Mouse (Mus musculus) CH12.LX (cell line): ENCODE measurements around the gene Rtbdn. TPM values are rescaled to one million over a fixed set of nuclear protein-coding genes. Genes with fewer than 3 reads are reported as not detected.

ENCODE experiments used
- DNase-seq: peaks from one replicate; pipeline ENCODE4 v3.0.0-alpha.2; 2013; ENCODE audit errors: extremely low read depth
- H3K27ac ChIP-seq: 2 replicates; pipeline ENCODE4 v1.5.1; 2012; ENCODE audit warnings: low read depth, mild to moderate bottlenecking, control low read depth, moderate library complexity; ENCODE audit not compliant: insufficient read depth
- H3K27me3 ChIP-seq: replicated peaks from 2 replicates; pipeline ENCODE3; 2012; ENCODE audit warnings: inconsistent platforms
- H3K36me3 ChIP-seq, 2 experiments: replicated peaks in 1 of 2; 2 replicates each; pipeline versions ENCODE3 to v1.6.1; 2012; ENCODE audit warnings: inconsistent platforms in 1 of 2, low read length in 1 of 2, mild to moderate bottlenecking in 1 of 2, mixed read lengths in 1 of 2, moderate library complexity in 1 of 2; ENCODE audit not compliant: control insufficient read depth in 1 of 2, insufficient read depth in 1 of 2
- H3K4me1 ChIP-seq, 2 experiments: 2 replicates each; pipeline ENCODE4 v1.6.1; 2012; ENCODE audit warnings: inconsistent platforms in 1 of 2, moderate library complexity in 1 of 2; ENCODE audit not compliant: insufficient read depth in 2 of 2, control insufficient read depth in 1 of 2
- H3K4me2 ChIP-seq: 2 replicates; pipeline ENCODE4 v1.6.1; 2012; ENCODE audit warnings: low read depth, mild to moderate bottlenecking, control low read depth; ENCODE audit not compliant: poor library complexity, insufficient read depth, severe bottlenecking
- H3K4me3 ChIP-seq, 3 experiments: fragments of 150-350 bp in 1 of 3; sonication (generic) in 1 of 3; replicated peaks in 1 of 3; 2 replicates each; pipeline versions ENCODE3 to v1.5.1; 2011 to 2012; ENCODE audit warnings: low read depth in 2 of 3, low read length in 2 of 3, mild to moderate bottlenecking in 2 of 3, moderate library complexity in 2 of 3, control low read depth in 1 of 3, improper control_type of control experiment in 1 of 3, inconsistent platforms in 1 of 3, mixed read lengths in 1 of 3; ENCODE audit not compliant: poor library complexity in 1 of 3
- H3K79me2 ChIP-seq: replicated peaks from 2 replicates; pipeline ENCODE4 v1.6.1; 2012; ENCODE audit warnings: mild to moderate bottlenecking, moderate library complexity; ENCODE audit not compliant: control insufficient read depth, poor library complexity, insufficient read depth, severe bottlenecking; ENCODE audit errors: extremely low read depth
- H3K9ac ChIP-seq: 2 replicates; pipeline ENCODE4 v1.6.1; 2012; ENCODE audit warnings: low read depth, mild to moderate bottlenecking, control low read depth, moderate library complexity; ENCODE audit not compliant: insufficient read depth
- H3K9me3 ChIP-seq: replicated peaks from 2 replicates; pipeline ENCODE3; 2012; ENCODE audit warnings: low read length, inconsistent platforms, mixed read lengths
- BHLHE40 ChIP-seq: IDR thresholded peaks from 2 replicates; pipeline ENCODE4 v1.6.1; 2011; ENCODE audit warnings: mild to moderate bottlenecking, low read depth, low read length, improper control_type of control experiment
- CHD1 ChIP-seq: IDR thresholded peaks from 2 replicates; pipeline ENCODE4 v1.6.1; 2012; ENCODE audit warnings: low read depth, low read length, improper control_type of control experiment, inconsistent platforms
- CHD2 ChIP-seq: IDR thresholded peaks from 2 replicates; pipeline ENCODE4 v1.6.1; 2011; ENCODE audit warnings: low read length, improper control_type of control experiment
- CTCF ChIP-seq, 2 experiments: IDR thresholded peaks in 1 of 2; conservative IDR thresholded peaks in 1 of 2; 2 replicates each; pipeline ENCODE4 v1.5.1; 2011 to 2012; ENCODE audit warnings: low read depth in 2 of 2, low read length in 2 of 2, improper control_type of control experiment in 1 of 2, inconsistent platforms in 1 of 2, mild to moderate bottlenecking in 1 of 2, moderate library complexity in 1 of 2
- E2F4 ChIP-seq: IDR thresholded peaks from 2 replicates; pipeline ENCODE4 v1.6.1; 2011; ENCODE audit warnings: low read depth, low read length, improper control_type of control experiment; ENCODE audit not compliant: insufficient replicate concordance
- ELF1 ChIP-seq: IDR thresholded peaks from 2 replicates; pipeline ENCODE4 v1.6.1; 2014; ENCODE audit warnings: low read depth, mild to moderate bottlenecking, inconsistent platforms, low read length, improper control_type of control experiment
- EP300 ChIP-seq: IDR thresholded peaks from 2 replicates; pipeline ENCODE4 v1.6.1; 2011; ENCODE audit warnings: low read length, improper control_type of control experiment
- ETS1 ChIP-seq: conservative IDR thresholded peaks from 2 replicates; pipeline ENCODE4 v1.6.1; 2012; ENCODE audit warnings: low read depth, mild to moderate bottlenecking, inconsistent platforms, low read length, improper control_type of control experiment, moderate library complexity
- GABPA ChIP-seq: IDR thresholded peaks from 2 replicates; pipeline ENCODE4 v1.6.1; 2012; ENCODE audit warnings: low read depth, low read length, improper control_type of control experiment, inconsistent platforms; ENCODE audit not compliant: insufficient replicate concordance
- HCFC1 ChIP-seq: IDR thresholded peaks from 2 replicates; pipeline ENCODE4 v1.6.1; 2012; ENCODE audit warnings: low read depth, mild to moderate bottlenecking, inconsistent platforms, low read length, improper control_type of control experiment
- IRF4 ChIP-seq: IDR thresholded peaks from 2 replicates; pipeline ENCODE4 v1.6.1; 2014; ENCODE audit warnings: low read depth, mild to moderate bottlenecking, inconsistent platforms, low read length, improper control_type of control experiment
- JUN ChIP-seq: IDR thresholded peaks from 2 replicates; pipeline ENCODE4 v1.6.1; 2011; ENCODE audit warnings: low read depth, mild to moderate bottlenecking, low read length, improper control_type of control experiment, moderate library complexity; ENCODE audit not compliant: insufficient read depth
- JUND ChIP-seq: conservative IDR thresholded peaks from 2 replicates; pipeline ENCODE4 v1.6.1; 2011; ENCODE audit warnings: low read depth, low read length, improper control_type of control experiment
- KAT2A ChIP-seq: IDR thresholded peaks from 2 replicates; pipeline ENCODE4 v1.6.1; 2012; ENCODE audit warnings: low read length, improper control_type of control experiment, inconsistent platforms; ENCODE audit not compliant: insufficient replicate concordance
- MAFK ChIP-seq: IDR thresholded peaks from 2 replicates; pipeline ENCODE4 v1.6.1; 2011; ENCODE audit warnings: low read length, improper control_type of control experiment; ENCODE audit not compliant: insufficient replicate concordance
- MAX ChIP-seq: IDR thresholded peaks from 2 replicates; pipeline ENCODE4 v1.6.1; 2011; ENCODE audit warnings: low read length, improper control_type of control experiment
- MAZ ChIP-seq: IDR thresholded peaks from 2 replicates; pipeline ENCODE4 v1.6.1; 2012; ENCODE audit warnings: low read depth, mild to moderate bottlenecking, inconsistent platforms, low read length, improper control_type of control experiment, moderate library complexity
- MEF2A ChIP-seq: IDR thresholded peaks from 2 replicates; pipeline ENCODE4 v1.6.1; 2014; ENCODE audit warnings: low read depth, mild to moderate bottlenecking, inconsistent platforms, low read length, improper control_type of control experiment, borderline replicate concordance
- MXI1 ChIP-seq: IDR thresholded peaks from 2 replicates; pipeline ENCODE4 v1.6.1; 2011; ENCODE audit warnings: mild to moderate bottlenecking, low read depth, low read length, improper control_type of control experiment
- MYC ChIP-seq: IDR thresholded peaks from 2 replicates; pipeline ENCODE4 v1.6.1; 2011; ENCODE audit warnings: low read depth, mild to moderate bottlenecking, improper control_type of control experiment, low read length
- NELFE ChIP-seq: IDR thresholded peaks from 2 replicates; pipeline ENCODE4 v1.6.1; 2011; ENCODE audit warnings: low read depth, low read length, improper control_type of control experiment
- NRF1 ChIP-seq: IDR thresholded peaks from 2 replicates; pipeline ENCODE4 v1.6.1; 2014; ENCODE audit warnings: low read depth, mild to moderate bottlenecking, inconsistent platforms, low read length, improper control_type of control experiment, moderate library complexity
- PAX5 ChIP-seq: IDR thresholded peaks from 2 replicates; pipeline ENCODE4 v1.6.1; 2012; ENCODE audit warnings: low read length, inconsistent platforms, mixed read lengths
- POLR2A ChIP-seq: IDR thresholded peaks from 2 replicates; pipeline ENCODE4 v1.6.1; 2011; ENCODE audit warnings: low read depth, mild to moderate bottlenecking, improper control_type of control experiment, low read length
- POLR2AphosphoS2 ChIP-seq: IDR thresholded peaks from 2 replicates; pipeline ENCODE4 v1.6.1; 2011; ENCODE audit warnings: low read depth, low read length, improper control_type of control experiment
- RAD21 ChIP-seq: IDR thresholded peaks from 2 replicates; pipeline ENCODE4 v1.6.1; 2011; ENCODE audit warnings: low read depth, mild to moderate bottlenecking, low read length, improper control_type of control experiment, moderate library complexity
- RCOR1 ChIP-seq: conservative IDR thresholded peaks from 2 replicates; pipeline ENCODE4 v1.6.1; 2012; ENCODE audit warnings: low read depth, mild to moderate bottlenecking, inconsistent platforms, low read length, improper control_type of control experiment
- SIN3A ChIP-seq: IDR thresholded peaks from 2 replicates; pipeline ENCODE4 v1.6.1; 2012; ENCODE audit warnings: low read length, improper control_type of control experiment, inconsistent platforms
- SMC3 ChIP-seq: IDR thresholded peaks from 2 replicates; pipeline ENCODE4 v1.6.1; 2011; ENCODE audit warnings: low read depth, low read length, improper control_type of control experiment
- TBP ChIP-seq: conservative IDR thresholded peaks from 2 replicates; pipeline ENCODE4 v1.6.1; 2011; ENCODE audit warnings: low read depth, low read length, improper control_type of control experiment
- TCF12 ChIP-seq: IDR thresholded peaks from 2 replicates; pipeline ENCODE4 v1.6.1; 2014; ENCODE audit warnings: low read depth, mild to moderate bottlenecking, inconsistent platforms, low read length, improper control_type of control experiment
- UBTF ChIP-seq: IDR thresholded peaks from 2 replicates; pipeline ENCODE4 v1.6.1; 2012; ENCODE audit warnings: low read depth, mild to moderate bottlenecking, inconsistent platforms, low read length, improper control_type of control experiment, moderate library complexity
- USF1 ChIP-seq: IDR thresholded peaks from 2 replicates; pipeline ENCODE4 v1.6.1; 2014; ENCODE audit warnings: low read depth, mild to moderate bottlenecking, inconsistent platforms, low read length, improper control_type of control experiment
- USF2 ChIP-seq: conservative IDR thresholded peaks from 2 replicates; pipeline ENCODE4 v1.6.1; 2011; ENCODE audit warnings: low read depth, low read length, improper control_type of control experiment
- ZC3H11A ChIP-seq: IDR thresholded peaks from 2 replicates; pipeline ENCODE4 v1.6.1; 2012; ENCODE audit warnings: low read depth, mild to moderate bottlenecking, inconsistent platforms, low read length, improper control_type of control experiment
- ZKSCAN1 ChIP-seq: IDR thresholded peaks from 2 replicates; pipeline ENCODE4 v1.6.1; 2012; ENCODE audit warnings: low read depth, inconsistent platforms, low read length, improper control_type of control experiment, borderline replicate concordance
- ZMIZ1 ChIP-seq: IDR thresholded peaks from 2 replicates; pipeline ENCODE4 v1.6.1; 2012; ENCODE audit warnings: low read depth, mild to moderate bottlenecking, inconsistent platforms, low read length, improper control_type of control experiment
- ZNF384 ChIP-seq: IDR thresholded peaks from 2 replicates; pipeline ENCODE4 v1.6.1; 2012; ENCODE audit warnings: low read depth, low read length, improper control_type of control experiment, inconsistent platforms
- dilution Hi-C: fragments of 300-500 bp; cut with MboI; formaldehyde crosslinking; loops from 2 replicates; pipeline ENCODE4 v1.14.3; 2020; ENCODE audit warnings: low sequenced_read_pairs; ENCODE audit not compliant: extremely low pct_unique_long_range_greater_than_20kb, extremely low pct_ligation_motif_present
- in situ Hi-C: fragments of 300-500 bp; cut with MboI; formaldehyde crosslinking; loops from 3 replicates; pipeline ENCODE4 v1.14.3; 2019; ENCODE audit warnings: low sequenced_read_pairs, low pct_ligation_motif_present, low pct_unique_long_range_greater_than_20kb, mixed read lengths
- polyA plus RNA-seq: library from polyadenylated mRNA; unstranded; fragments of >175 nt; gene quantifications from 2 replicates; pipeline ENCODE4 v1.2.1, GENCODE M21; 2012; ENCODE audit warnings: low read depth; ENCODE audit not compliant: insufficient read length
- total RNA-seq, 2 experiments: library from RNA; depleted of rRNA; stranded (reverse); fragments of 300-350 nt in 1 of 2; fragments of >200 nt in 1 of 2; gene quantifications; 2 replicates each; pipeline ENCODE4 v1.2.3; 2012 to 2014

Rtbdn gene
- total and polyA plus RNA-seq, 3 experiments, result 0.21 to 1.8 TPM; not detected in 1

DNA sequence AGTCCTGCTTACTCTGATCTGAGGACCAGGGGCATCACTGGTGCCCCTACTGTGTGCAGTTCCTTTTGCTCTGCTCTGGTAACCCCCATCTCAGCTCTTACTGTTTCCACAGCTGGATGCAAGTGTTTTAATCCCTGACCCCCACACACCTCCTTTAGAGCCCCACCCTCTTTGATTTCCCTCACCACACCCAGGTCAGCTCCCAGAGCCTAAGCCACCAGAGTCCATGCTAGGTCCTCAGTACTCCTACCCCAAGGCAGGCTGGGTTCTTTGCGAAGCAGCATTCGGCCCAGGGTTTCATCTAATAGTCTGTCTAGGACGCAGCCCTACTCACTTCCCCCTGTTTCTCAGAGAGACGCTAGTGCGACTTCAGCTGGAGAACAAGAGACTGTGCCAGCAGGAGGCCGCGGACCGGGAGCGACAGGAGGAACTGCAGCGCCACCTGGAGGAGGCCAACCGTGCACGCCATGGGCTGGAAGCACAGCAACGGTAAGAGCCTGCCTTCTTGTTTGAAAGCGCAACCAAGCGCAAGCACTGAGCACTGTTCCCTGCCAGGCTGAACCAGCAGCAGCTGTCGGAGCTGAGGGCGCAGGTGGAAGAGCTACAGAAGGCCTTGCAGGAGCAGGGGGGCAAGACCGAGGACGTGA lies 51.0 kb downstream of the Rtbdn start:
- no peak overlapping the region for H3K9ac ChIP-seq

More for the DNA sequence above, 51.0 kb downstream of the Rtbdn start:
- no peak overlapping the region for H3K4me2 ChIP-seq
- DNase-seq, result peak; percentile 91
- no peak overlapping the region for H3K27ac ChIP-seq
- in situ Hi-C loops (no loop called here), dilution Hi-C loops (no loop called here)
- no peak for TF ChIP-seq TBP
- peak; percentile 45; the same call in 1 of the 2 replicates for TF ChIP-seq MAX
- no peak for TF ChIP-seq ETS1
- no peak for TF ChIP-seq USF1
- no peak for TF ChIP-seq POLR2A
- TF ChIP-seq MYC, result peak; percentile 67; the same call in 1 of the 2 replicates
- TF ChIP-seq HCFC1, result peak; percentile 41; the same call in 1 of the 2 replicates
- TF ChIP-seq ZC3H11A, result peak; percentile 57; the same call in 1 of the 2 replicates
- TF ChIP-seq CTCF (conservative IDR thresholded peaks at IDR 0.05 in 1 of 2, IDR thresholded peaks at IDR 0.05 in 1 of 2; ENCODE audit: low read depth in 2 of 2, low read length in 2 of 2), result peak; percentile 27 to 98; a peak in 3 of 4 replicates
- no peak for TF ChIP-seq MAZ
- no peak for TF ChIP-seq MAFK
- no peak for TF ChIP-seq POLR2AphosphoS2
- no peak for TF ChIP-seq EP300
- TF ChIP-seq CHD1, result no peak
- 0 out of 2 replicates have a peak, but pooled peaks have one; percentile 19 for TF ChIP-seq BHLHE40
- no peak for TF ChIP-seq MEF2A
- TF ChIP-seq ZKSCAN1, result no peak
- no peak for TF ChIP-seq E2F4
- no peak for TF ChIP-seq PAX5
- no peak for TF ChIP-seq UBTF
- TF ChIP-seq ZNF384, result no peak
- TF ChIP-seq TCF12, result peak; percentile 28; the same call in 1 of the 2 replicates
- no peak for TF ChIP-seq ZMIZ1
- peak; percentile 25; the same call in 1 of the 2 replicates for TF ChIP-seq NELFE
- TF ChIP-seq MXI1, result no peak
- no peak for TF ChIP-seq JUND
- no peak for TF ChIP-seq GABPA
- TF ChIP-seq SIN3A, result no peak
- no peak for TF ChIP-seq CHD2
- TF ChIP-seq SMC3, result peak; percentile 91
- no peak for TF ChIP-seq ELF1
- TF ChIP-seq NRF1, result 0 out of 2 replicates have a peak, but pooled peaks have one; percentile 36
- TF ChIP-seq KAT2A, result no peak
- peak; percentile 79 for TF ChIP-seq RAD21
- no peak for TF ChIP-seq JUN
- TF ChIP-seq IRF4, result peak; percentile 75
- no peak for TF ChIP-seq USF2
- TF ChIP-seq RCOR1, result no peak
- H3K36me3 ChIP-seq, result peaks cover 34 to 69% of the 10 kb centered on the region in 2 experiments
- H3K4me1 ChIP-seq, result peaks cover 4 to 16% of the 10 kb centered on the region in 2 experiments
- H3K27me3 ChIP-seq, result no peaks in the 10 kb centered on the region
- H3K9me3 ChIP-seq, result no peaks in the 10 kb centered on the region
- no peaks in the 10 kb centered on the region for H3K79me2 ChIP-seq
- no peak overlapping the region for H3K4me3 ChIP-seq
